Mouse (Mus musculus): ENCODE results near the gene Mcam.

DNA sequence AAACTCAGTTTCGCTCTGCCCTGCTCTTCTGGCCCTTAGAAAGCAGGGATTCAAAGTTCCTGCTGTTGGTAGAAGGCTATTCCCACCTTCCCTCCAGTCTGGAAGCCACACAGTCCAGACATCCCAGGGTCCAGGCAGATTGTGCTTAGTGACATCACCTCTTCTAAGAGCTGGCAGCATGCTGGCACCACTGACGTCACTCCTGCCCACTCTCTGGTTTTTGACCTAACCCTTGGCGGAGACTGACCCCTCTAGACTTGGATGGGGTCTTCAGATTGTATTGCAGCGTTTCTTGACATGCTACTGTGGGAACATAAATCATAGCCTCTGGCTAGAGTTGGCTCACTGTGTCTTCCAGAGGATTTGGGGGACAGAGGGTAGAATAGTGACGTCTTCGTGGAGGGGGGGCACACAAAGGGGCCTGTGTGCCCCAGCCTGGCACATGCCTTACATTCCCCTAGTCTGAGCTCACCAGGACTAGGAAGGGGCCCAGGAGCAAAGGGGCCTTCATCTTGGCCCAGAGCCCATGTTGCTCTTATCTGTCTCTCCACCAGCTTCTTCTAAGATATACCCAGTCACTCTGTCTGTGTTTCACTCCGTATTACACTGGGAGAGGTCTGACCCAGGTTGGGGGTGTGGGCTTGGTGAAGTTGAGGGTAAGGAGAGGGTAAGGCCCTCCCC, 1.6 kb downstream of the Mcam start:
- TF ChIP-seq CTCF (IDR thresholded peaks at IDR 0.05) (no peak), EP300 (IDR thresholded peaks at IDR 0.05) (no peak)

All from lung, postnatal 0 days (tissue).